Mouse (Mus musculus) midbrain, embryonic 10.5 days (tissue): ENCODE measurements around the gene Vsig4. TPM values are rescaled to one million over a fixed set of nuclear protein-coding genes. Genes with fewer than 3 reads are reported as not detected.

Source experiments
- microRNA counts: library from miRNA; unstranded; fragments of <30 nt; microRNA quantifications from one replicate; lab custom pipeline; 2017
- microRNA-seq: library from miRNA; unstranded; fragments of <30 nt; microRNA quantifications from one replicate; pipeline ENCODE4, GENCODE M21; 2017
- polyA plus RNA-seq: library from polyadenylated mRNA; unstranded; fragments of >200 nt; fragmentation: Nextera tagmentation; extraction: Ambion mirVana; gene quantifications from 2 replicates; pipeline ENCODE4 v1.2.1, GENCODE M21; 2016

Vsig4 gene
- polyA plus RNA-seq, 1 experiment from 2014 or later, result not detected

MicroRNAs encoded within 50 kb of the gene (microRNA counts, 519-probe panel; counts per million panel counts)
- microRNA mmu-miR-223 (lab: Ali Mortazavi, UCI), result 4,461 counts per million, percentile 22 among the panel's probes with 10 or more counts

Small RNAs within 50 kb of the gene (microRNA-seq; reads per million reads assigned to microRNA genes)
- 343 reads per million, percentile 65 among the genes with 10 or more reads in this experiment for gene Mir223

Other genes with a start within 250 kb of the Vsig4 start
- 114 and 122 TPM in 2 replicates for gene Msn, start 197.4 kb downstream of the Vsig4 start, polyA plus RNA-seq
- 16.9 and 17.7 TPM in 2 replicates for gene Heph, start 161.9 kb upstream of the Vsig4 start, polyA plus RNA-seq
- 0.19 and 0.41 TPM in 2 replicates for gene Hsf3, start 162.9 kb upstream of the Vsig4 start, polyA plus RNA-seq